Mouse (Mus musculus) bone marrow macrophage, adult 2 months (primary cell): ENCODE measurements around the gene Gm10234. TPM values are rescaled to one million over a fixed set of nuclear protein-coding genes. Genes with fewer than 3 reads are reported as not detected.

ENCODE experiments used
- H3K27ac ChIP-seq: 2 replicates; pipeline ENCODE4 v1.5.1; 2012; ENCODE audit warnings: low read depth, low read length; ENCODE audit not compliant: insufficient read depth
- H3K4me1 ChIP-seq: 2 replicates; pipeline ENCODE4 v1.6.1; 2012; ENCODE audit warnings: low read length; ENCODE audit not compliant: control insufficient read depth, insufficient read depth
- H3K4me3 ChIP-seq: 2 replicates; pipeline ENCODE4 v1.5.1; 2012; ENCODE audit warnings: mild to moderate bottlenecking, low read length, moderate library complexity; ENCODE audit not compliant: insufficient read depth
- CTCF ChIP-seq: IDR thresholded peaks from 2 replicates; pipeline ENCODE4 v1.5.1; 2012; ENCODE audit warnings: low read depth, mild to moderate bottlenecking, low read length, moderate library complexity
- POLR2A ChIP-seq: IDR thresholded peaks from 2 replicates; pipeline ENCODE4 v1.6.1; 2012; ENCODE audit warnings: mild to moderate bottlenecking, low read depth, low read length, borderline replicate concordance
- polyA plus RNA-seq: library from polyadenylated mRNA; stranded (reverse); fragments of >200 nt; gene quantifications from 2 replicates; pipeline ENCODE4 v1.2.4, GENCODE M21; 2012; ENCODE audit not compliant: missing spikeins, insufficient read depth, insufficient read length

Gene Gm10234
- polyA plus RNA-seq: not detected in 2 replicates

DNA sequence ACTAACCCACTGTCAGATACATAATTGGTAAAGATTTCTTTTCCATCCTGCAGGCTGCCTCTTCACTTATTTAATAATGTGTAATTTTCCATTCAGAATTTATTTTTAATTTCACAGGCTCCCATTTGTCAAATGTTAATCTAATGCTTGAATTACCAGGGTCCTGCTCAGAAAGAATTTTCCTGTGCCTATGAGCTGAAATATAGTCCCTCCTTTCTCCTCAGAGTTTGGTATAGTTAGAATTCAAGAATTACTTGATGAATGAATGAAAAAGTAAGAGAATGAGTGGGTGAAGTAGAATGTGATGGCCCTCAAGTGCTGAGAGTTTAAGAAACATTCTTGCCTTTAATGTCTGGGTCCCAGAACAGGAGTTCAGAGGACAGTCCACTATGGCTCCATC, at the start of gene Gm10234:
Gene Gm10234 (plus strand): TSS at position 301 of the 400 bp plus-strand sequence.
- H3K27ac ChIP-seq: no peak within 1 kb of the TSS
- TF ChIP-seq CTCF: no peak
- TF ChIP-seq POLR2A: no peak
- no peak within 1 kb of the TSS for H3K4me3 ChIP-seq
- H3K4me1 ChIP-seq: no peaks in the 10 kb centered on the region

DNA sequence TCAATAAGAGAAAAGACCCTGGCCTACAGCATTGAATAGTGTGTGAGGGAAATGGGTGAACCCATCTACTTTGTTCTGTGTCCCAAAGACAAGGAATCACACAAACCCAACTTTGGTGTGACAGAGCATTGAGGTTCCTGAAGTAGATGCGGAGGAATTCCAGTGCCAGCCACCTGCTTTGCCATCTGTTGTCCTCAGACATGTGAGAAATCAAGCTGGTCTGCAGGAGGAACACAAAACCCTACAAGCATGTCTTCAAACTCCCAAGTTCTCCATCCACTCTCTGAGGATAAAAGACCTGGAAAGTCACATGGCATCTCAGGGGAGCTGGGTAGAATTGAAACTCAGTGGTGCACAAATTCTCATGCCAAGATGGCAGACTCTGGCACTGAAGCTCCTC, 44.3 kb upstream of the Gm10234 start:
- no peak overlapping the region for H3K4me3 ChIP-seq
- no peak for TF ChIP-seq POLR2A
- no peaks in the 10 kb centered on the region for H3K4me1 ChIP-seq
- H3K27ac ChIP-seq: no peak overlapping the region

DNA sequence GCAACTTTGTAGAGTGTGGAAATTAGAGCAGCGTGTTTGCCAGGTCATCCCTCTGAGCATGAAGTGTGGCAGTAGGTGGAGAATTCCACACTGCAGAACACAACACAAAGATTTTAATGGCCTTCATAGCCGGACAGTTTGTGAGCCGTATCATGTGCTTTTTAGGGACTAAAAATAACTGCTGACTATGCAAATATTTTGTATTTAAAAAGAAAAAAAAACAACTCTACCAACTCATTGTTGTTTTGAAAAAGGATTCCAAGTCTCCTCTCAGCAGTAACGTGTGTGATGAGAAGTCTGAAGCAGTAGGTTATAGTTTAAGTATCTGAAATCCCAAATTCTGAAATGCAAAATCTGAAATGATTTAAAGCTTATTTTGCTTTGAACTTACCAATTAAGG, 25.9 kb upstream of the Gm10234 start:
- no peak for TF ChIP-seq POLR2A
- TF ChIP-seq CTCF: no peak
- H3K4me1 ChIP-seq: no peaks in the 10 kb centered on the region
- no peak overlapping the region for H3K4me3 ChIP-seq
- no peak overlapping the region for H3K27ac ChIP-seq

DNA sequence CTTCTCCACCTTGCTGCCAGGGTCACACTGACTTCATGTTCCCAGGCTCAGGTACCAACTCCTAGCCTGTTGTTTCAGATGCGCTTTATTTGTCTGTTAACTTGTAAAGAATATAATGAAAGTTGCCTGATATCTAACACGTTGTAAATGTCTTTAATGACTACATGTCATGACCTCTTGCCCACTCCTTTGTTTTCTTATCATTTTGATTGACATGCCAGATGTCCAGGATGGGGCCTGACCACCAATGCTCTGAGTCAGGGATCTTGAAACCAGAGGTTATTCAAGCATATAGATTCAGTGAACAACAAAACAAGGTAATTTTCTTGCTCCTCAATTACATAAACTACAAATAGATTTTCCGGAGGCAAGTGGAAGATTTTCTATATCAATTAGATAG, 23.5 kb upstream of the Gm10234 start:
- H3K4me3 ChIP-seq: no peak overlapping the region
- no peaks in the 10 kb centered on the region for H3K4me1 ChIP-seq
- H3K27ac ChIP-seq: no peak overlapping the region
- no peak for TF ChIP-seq CTCF
- TF ChIP-seq POLR2A: no peak

DNA sequence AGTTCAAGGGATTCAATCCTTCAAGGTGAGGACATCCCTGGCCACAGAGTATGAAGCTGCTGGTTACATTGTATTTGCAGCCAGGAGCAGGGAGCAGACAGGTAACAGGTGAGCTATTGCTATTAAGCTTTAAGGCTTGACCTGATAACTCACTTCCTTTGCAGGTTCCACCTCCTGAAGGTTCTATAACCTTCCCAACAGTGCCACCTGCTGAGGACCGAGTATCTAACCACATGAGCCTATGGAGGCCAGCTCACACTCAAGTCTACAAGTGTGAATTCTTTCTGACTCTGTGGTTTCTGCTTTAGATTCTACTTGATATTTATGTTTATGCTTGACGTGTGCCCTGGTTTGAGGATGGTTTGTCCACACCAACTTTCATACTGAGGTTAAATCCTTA, 21.3 kb upstream of the Gm10234 start:
- no peaks in the 10 kb centered on the region for H3K4me1 ChIP-seq
- TF ChIP-seq POLR2A (no peak), CTCF (no peak)
- H3K4me3 ChIP-seq: no peak overlapping the region
- H3K27ac ChIP-seq: no peak overlapping the region

DNA sequence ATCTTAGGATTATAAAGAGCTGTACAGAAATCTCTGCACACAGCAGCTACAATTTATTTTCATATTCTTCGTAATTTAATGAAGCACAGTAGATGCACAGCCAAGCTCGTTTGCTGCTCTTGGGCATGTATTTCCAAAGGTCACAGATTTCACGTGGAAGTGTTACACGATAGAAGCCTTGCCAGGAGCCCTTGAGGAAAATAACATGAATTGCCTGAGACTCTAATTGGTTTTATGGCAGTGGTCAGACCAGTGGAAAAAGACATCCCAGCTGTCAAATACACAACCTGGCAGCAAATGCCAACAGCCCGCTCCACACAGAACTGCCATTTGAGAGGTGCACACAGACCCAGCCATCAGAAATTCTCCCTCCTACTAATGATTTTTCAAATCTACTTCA, 9.3 kb downstream of the Gm10234 start:
- Histone ChIP-seq H3K27ac (no peak overlapping the region), H3K4me1 (peaks cover 3% of the 10 kb centered on the region), H3K4me3 (no peak overlapping the region)
- TF ChIP-seq CTCF (no peak), POLR2A (no peak)

DNA sequence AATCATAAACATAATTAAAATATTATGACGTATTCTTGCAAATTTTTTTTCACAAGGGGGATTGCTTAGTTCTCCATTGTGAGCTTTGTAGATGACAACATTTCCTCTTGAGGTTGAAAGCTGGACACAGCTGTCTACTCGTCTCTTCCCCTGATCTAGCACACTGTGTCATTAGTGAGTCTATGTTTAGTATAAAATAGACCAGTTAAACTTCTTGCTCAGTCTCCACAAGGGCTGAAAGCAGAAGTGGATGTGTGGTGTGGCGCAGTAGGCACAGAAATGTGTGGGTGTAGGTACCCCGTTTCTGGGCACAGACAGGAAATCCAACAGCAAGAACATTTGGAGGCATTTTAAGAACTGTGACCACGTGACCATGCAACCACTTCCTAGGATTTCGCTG, 12.9 kb downstream of the Gm10234 start:
- Histone ChIP-seq H3K27ac (peak overlapping the region; percentile 26; the same call in 1 of the 2 replicates), H3K4me3 (no peak overlapping the region), H3K4me1 (peaks cover 3% of the 10 kb centered on the region)
- TF ChIP-seq POLR2A: no peak
- no peak for TF ChIP-seq CTCF

DNA sequence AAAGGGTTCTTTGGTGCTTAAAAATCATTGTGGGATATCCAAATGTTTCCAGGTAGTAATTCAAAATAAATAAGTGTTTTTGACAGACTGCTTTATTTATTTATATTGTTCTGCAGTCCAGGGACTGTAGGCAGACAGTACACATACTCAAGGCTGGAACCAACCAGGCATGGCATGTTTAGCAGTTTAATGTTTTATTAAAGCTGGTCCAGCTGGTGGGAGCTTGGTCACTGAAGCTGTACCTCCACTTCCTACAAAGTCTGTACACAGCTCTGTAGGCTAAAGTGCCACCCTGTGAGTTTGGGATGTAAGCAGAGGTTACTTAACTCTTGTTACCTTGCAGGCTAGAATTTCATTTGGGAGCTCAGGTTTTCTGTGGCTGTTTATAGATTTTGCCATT, 27.5 kb downstream of the Gm10234 start:
- Histone ChIP-seq H3K4me3 (no peak overlapping the region), H3K27ac (no peak overlapping the region), H3K4me1 (peaks cover 4% of the 10 kb centered on the region; the same call in 1 of the 2 replicates)
- no peak for TF ChIP-seq CTCF
- no peak for TF ChIP-seq POLR2A

DNA sequence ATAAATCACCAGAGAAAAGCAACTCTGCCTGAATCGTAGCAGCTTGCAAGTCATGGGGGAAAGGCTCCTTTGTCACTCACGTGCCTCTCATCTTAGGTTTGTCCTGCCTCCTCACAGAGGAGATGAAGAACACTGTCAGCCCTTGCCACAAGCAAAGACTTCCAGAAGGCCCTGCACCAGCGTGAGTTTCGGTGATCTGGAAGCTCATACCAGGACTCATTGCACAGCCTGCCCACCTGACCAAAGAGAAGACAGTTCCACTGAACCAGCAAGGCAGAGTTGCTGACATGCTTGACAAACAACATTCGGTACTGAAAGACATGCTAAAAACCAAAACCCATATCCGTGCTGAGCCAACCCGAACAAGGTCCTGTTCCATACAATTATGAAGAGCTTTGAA, 31.1 kb downstream of the Gm10234 start:
- no peak for TF ChIP-seq CTCF
- no peak for TF ChIP-seq POLR2A
- Histone ChIP-seq H3K4me3 (no peak overlapping the region), H3K27ac (no peak overlapping the region), H3K4me1 (peaks cover 6% of the 10 kb centered on the region; the same call in 1 of the 2 replicates)

DNA sequence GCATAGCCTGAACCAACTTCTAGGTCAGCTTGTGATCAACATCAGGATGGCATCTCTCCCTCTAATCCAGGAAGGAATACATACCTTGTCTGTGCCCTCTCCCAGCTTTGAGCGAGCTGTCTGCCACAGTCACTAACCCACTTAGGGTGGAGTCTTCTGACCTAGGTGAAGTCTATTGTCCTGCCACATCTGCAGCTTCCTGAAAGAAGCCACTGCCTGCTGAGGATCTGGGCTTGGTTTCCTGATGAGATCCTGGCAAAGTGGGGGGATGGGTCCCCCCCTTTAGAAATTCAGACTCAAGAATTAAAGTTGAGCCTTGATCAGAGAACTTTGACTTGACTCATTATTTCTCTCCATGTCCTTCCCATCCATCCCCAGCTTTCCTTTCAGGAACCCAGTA, 32.0 kb downstream of the Gm10234 start:
- no peak overlapping the region for H3K27ac ChIP-seq
- H3K4me1 ChIP-seq: peaks cover 6% of the 10 kb centered on the region; the same call in 1 of the 2 replicates
- TF ChIP-seq CTCF (no peak), POLR2A (no peak)
- H3K4me3 ChIP-seq: no peak overlapping the region

DNA sequence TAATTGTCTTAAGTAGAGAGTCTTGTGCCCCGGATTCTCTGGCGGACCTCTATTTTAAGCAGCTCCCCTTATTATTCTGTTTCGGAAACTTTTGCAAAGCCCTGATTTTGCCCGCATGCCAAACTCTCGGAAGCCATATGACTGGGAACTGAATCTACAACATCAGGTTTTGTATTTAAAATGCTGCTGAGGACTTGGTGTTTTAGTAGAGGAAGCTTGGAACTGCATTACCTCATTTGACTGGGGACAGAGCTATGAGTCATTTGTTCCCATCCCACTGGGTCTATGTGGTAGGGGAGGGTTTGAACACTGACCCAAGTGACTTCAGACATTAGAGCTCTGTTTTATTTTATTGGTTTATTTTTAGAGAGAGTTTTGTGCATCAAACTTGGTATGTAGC, 38.2 kb downstream of the Gm10234 start:
- Histone ChIP-seq H3K4me1 (peaks cover 6% of the 10 kb centered on the region), H3K4me3 (no peak overlapping the region), H3K27ac (no peak overlapping the region)
- TF ChIP-seq POLR2A (no peak), CTCF (no peak)
